Mouse (Mus musculus) cerebellum, adult 9-11 months (tissue): Measurements from ENCODE around the gene Klra10.
"Not testable (repeated sequence)": the region's sequence is repeated elsewhere in the genome, so short reads cannot be mapped to it uniquely, and the experiment has no call there.

Source experiments
- DNase-seq: peaks from one replicate; pipeline ENCODE4 v3.0.0; 2022

Klra10 gene

GRCm38 (mm10) chr6:130281828-130282227 is at the start of gene Klra10:
Gene Klra10 (minus strand): TSS chr6:130281928.
- not testable (repeated sequence) for DNase-seq

GRCm38 (mm10) chr6:130287984-130288649 is 6.4 kb upstream of the Klra10 start:
- no peak for DNase-seq

GRCm38 (mm10) chr6:130255326-130255725 is 26.4 kb downstream of the Klra10 start:
- DNase-seq: no peak

GRCm38 (mm10) chr6:130237536-130237935 is 44.2 kb downstream of the Klra10 start:
- no peak for DNase-seq

- DNase-seq: no peak
These were observed 45.1 kb downstream of the Klra10 start for GRCm38 (mm10) chr6:130236635-130237034.

DNA sequence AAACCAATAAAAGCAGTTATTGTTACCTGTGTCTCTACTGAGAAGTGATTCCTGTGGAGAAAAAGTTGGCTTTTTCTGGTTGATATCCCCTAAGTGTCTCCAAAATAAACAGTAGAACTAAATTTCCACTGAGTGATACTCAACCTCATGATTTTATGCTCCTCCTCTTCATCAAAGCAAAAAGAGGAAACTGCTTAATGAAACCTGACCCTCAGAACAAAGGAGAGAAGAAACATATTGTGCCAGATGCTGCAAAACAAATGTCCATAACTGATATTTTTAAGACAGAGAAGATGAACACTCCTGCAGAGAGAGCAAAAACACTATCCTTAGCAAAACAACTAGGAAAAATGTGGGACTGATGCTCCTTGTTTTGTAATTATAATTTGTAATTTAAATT is 48.5 kb downstream of the Klra10 start, which contains the start of gene Klra7:
Gene Klra7, minus strand, starts transcription at position 101 of the 400 bp plus-strand sequence.
- DNase-seq: no peak
